Mouse (Mus musculus) B cell, adult 2 months (primary cell): Measurements from ENCODE around the gene Hbb-y.
"Not testable (repeated sequence)": the region's sequence is repeated elsewhere in the genome, so short reads cannot be mapped to it uniquely, and the experiment has no call there.

Experiments used
- DNase-seq, 2 experiments: peaks; one replicate each; pipeline ENCODE4 v3.0.0; 2022

Hbb-y gene

GRCm38 (mm10) chr7:103853090-103853489, at the start of gene Hbb-y:
TSS of gene Hbb-y (minus strand) at chr7:103853216.
- no peak for DNase-seq

- DNase-seq: no peak
These were observed 41.4 kb upstream of the Hbb-y start, which contains the start of gene Olfr64 for GRCm38 (mm10) chr7:103894385-103894784. TSS of gene Olfr64 (minus strand) at chr7:103894485.

DNA sequence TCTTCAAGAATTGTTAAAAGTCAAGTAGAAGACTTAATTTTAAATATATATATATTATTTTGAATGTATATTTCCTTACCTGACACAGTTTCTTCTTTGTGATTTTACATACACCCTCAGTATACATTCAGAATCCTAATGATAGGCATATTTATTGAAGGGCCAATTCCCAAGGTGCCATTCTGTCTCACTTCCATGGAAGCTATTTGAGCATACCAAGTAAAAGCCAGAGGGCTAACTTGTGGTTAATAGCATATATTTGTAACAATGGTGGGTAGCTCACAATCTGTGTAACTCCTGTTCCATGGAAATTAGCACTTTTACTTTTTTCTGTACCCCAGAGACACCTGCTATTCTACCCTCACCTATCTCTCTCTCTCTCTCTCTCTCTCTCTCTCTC, 33.1 kb upstream of the Hbb-y start, which contains the start of gene Olfr66:
Gene Olfr66, minus strand, starts transcription at position 101 of the 400 bp plus-strand sequence.
- DNase-seq: no peak

DNA sequence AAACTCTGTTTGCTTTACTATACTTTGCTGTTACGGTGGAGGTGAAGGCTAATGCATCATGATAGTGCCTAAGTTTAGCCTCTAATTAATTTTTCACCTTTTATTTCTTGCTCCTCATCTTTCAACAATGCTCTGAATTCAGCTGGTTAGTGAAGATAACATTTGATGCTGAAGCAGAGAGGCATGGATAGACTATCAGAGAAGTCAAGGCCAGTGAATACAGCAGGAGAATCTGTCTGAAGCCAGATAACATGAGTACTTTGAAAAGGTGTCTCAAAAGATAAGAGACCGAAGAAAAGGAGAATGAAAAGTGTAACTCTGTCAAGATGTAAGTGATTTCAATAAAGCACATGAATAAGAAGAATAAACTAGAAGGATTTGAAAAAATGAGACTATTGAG, 24.1 kb upstream of the Hbb-y start:
- DNase-seq: no peak

GRCm38 (mm10) chr7:103874451-103874850, 21.4 kb upstream of the Hbb-y start:
- DNase-seq: no peak

GRCm38 (mm10) chr7:103873064-103873463, 20.0 kb upstream of the Hbb-y start:
- peak; percentile 24 to 41 for DNase-seq

DNA sequence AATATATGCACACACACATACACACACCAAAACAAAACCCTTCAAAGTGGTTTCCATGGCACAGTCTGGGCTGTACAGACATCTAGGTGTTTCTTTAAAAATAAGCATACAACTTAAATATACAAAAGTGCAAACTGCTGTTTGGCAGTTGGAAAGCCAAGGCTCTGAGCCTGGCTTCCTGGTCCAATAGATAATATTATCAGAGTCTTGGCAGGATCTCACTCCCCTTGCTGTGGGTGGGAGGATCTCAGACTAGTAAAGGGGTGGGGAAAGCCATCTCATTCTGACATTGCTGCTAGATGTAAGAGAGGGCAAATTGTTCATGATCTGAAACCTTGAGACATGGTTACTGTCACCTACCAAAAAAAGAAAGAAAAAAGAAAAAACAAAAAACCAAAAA, 17.7 kb upstream of the Hbb-y start:
- no peak for DNase-seq

DNA sequence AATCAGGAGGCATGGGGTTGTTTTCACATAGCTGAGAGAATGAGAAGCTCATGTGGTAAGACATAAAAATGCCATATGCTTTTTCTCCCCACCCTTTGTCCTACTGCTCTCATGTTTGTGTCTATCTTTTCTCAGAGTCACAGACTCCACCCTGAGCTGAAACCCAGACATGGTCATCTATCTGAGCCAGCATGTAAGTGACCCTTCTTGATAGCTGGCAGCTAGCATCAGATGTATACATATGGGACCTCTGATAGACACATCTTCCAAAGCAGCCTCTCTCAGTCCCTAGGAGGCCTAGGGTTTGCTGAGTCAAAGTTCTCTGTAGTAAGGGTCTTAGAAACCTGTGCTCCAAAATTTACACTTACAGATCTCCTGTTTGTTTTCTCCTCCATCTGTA, 12.7 kb upstream of the Hbb-y start:
- no peak for DNase-seq

GRCm38 (mm10) chr7:103861531-103861930, 8.5 kb upstream of the Hbb-y start:
- no peak for DNase-seq

DNA sequence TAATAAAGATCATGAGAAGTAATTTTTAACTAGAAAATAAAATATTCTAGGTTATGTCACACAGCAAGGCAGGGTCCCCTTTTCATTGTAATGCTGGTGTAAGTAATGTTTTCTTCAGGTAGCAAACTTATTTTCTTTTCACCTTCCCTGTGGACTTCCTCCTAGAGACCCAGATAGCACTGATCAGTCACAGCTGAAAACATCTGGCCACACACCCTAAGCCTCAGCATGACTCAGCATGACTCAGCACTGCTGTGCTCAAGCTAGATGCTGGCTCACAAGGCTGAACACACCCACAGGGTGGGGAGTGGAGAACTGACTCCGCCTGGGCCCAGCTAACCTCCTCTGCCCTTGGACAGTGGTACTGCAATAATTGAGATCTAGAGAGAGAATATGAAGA, 7.8 kb upstream of the Hbb-y start:
- peak; percentile 9 to 21 for DNase-seq

DNA sequence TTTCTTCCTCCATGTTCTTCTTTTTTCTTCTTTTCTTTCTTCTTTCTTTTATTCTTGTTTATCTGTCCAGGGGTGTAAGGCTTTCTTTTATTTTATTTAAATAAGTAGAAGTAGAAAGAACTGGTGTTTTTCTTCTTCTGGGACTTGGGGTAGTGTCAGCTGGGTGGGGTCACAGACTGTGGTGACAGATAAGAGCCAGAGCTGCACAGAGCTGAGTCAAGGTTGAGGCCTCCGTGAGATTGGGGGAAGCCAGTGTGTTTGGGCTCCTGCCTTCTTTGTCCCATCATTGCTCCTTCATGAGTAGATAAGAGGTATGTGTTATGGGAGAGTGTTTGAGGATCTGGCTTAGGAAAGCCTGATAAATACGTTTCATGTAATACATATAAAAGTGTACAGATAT, 6.1 kb upstream of the Hbb-y start:
- no peak for DNase-seq

DNA sequence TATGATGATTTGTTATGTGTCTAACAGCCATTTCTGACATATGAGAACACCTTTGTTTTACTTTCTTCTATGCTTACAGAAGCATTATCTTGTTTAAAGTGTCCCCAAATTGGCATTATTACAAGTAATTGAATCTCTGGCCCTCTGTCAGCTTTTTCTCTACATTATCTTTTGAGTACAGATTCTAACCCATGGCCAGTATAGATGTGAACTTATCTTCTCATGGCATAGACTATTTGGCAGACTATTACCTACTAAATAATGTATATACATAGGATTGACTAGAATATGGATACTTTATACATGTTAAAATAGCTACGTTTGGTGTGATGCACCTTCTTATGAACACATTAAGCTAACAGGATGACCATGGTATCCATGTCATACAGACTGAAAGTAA, 1.7 kb upstream of the Hbb-y start:
- no peak for DNase-seq

DNA sequence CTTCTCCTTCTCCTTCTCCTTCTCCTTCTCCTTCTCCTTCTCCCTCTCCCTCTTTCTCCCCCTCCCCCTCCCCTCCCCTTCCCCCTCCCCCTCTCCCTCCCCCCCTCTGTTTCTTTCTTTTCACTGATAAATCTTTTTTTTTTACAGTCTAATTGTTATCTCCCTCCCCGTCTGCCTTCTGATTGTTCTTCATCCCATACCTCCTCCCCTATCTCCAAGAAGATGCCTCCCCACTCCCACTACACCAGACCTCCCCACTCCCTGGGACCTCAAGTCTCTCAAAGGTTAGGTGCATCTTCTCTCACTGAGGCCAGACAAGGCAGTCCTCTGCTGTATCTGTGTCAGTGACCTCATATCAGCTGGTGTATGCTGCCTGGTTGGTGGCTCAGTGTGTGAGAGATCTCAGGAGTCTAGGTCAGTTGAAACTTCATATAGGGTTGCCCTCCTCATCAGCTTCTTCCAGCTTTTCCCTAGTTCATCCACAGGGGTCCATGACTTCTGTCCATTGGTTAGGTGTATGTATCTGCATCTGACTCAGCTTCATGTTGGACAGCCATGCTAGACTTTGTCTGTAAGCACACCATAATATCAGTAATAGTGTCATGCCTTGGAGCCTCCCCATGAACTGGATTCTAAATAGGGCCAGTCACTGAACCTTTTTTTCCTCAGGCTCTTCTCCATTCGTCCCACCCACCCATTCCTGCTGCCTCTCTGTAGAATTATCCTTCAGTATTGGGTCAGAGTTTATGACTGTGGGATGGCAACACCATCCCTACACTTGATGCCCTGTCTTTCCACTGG, 8.3 kb downstream of the Hbb-y start:
- DNase-seq: no peak

- no peak for DNase-seq
These were observed 10.0 kb downstream of the Hbb-y start, which contains the start of gene Hbb-bh1 for GRCm38 (mm10) chr7:103843034-103843433. TSS of gene Hbb-bh1 (minus strand) at chr7:103843164.

GRCm38 (mm10) chr7:103840268-103840667, 12.7 kb downstream of the Hbb-y start, which contains the start of gene Hbb-bh2:
TSS of gene Hbb-bh2 (minus strand) at chr7:103840520.
- no peak for DNase-seq

DNA sequence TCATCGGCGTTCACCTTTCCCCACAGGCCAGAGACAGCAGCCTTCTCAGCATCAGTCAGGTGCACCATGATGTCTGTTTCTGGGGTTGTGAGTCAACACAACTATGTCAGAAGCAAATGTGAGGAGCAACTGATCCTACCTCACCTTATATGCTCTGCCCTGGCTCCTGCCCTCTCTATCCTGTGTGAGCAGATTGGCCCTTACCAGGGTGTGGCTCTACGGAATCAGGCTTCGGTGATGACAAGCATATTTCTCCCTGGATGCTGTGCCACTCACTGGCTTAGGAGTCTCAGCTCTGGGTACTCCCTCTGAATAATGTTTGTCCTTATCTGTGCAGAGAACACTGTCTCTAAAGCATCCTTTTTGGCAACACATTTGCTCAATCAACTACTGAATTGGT, 25.2 kb downstream of the Hbb-y start, which contains the start of gene Hbb-bs:
Gene Hbb-bs, minus strand, starts transcription at position 289 of the 400 bp plus-strand sequence.
- no peak for DNase-seq

GRCm38 (mm10) chr7:103827139-103827538, 25.9 kb downstream of the Hbb-y start:
- not testable (repeated sequence) for DNase-seq

- no peak for DNase-seq
These were observed 26.6 kb downstream of the Hbb-y start for GRCm38 (mm10) chr7:103826255-103826887.

GRCm38 (mm10) chr7:103825536-103826254, 27.3 kb downstream of the Hbb-y start:
- DNase-seq: no peak

DNA sequence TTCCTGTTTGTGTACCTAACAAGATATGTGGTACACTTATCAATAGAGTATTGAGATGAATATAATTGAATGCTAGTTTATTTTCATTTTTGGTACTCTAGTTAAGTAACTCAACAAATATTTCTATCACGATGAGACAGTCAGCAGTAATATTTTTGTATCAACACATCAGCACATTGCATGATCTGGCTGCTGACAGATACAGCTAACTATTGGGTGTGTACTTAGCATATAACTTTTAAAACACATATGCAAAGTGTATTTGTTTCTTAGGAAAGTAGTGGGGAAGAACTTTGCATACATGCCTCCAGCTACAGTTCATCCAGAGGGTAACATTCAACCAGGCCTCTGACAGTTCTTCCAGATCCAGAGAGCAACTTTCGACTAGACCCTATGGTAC, 28.4 kb downstream of the Hbb-y start:
- no peak for DNase-seq

- not testable (repeated sequence) for DNase-seq
These were observed 37.9 kb downstream of the Hbb-y start for GRCm38 (mm10) chr7:103815085-103815484.

DNA sequence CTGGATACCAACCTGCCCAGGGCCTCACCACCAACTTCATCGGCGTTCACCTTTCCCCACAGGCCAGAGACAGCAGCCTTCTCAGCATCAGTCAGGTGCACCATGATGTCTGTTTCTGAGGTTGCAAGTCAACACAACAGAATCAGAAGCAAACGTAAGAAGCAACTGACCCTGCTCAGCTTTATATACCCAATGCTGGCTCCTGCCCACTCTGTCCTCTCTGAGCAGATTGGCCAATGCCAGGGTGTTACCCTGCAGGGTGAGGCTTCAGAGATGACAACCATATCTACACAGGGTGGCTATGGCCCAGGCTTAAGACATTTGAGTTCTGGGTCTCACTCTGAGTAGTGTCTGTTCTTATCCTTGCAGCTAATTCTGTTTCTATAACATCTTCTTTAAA, 39.2 kb downstream of the Hbb-y start, which contains the start of gene Hbb-bt:
Gene Hbb-bt, minus strand, starts transcription at position 231 of the 400 bp plus-strand sequence.
- DNase-seq: no peak

GRCm38 (mm10) chr7:103813152-103813551, 39.9 kb downstream of the Hbb-y start:
- not testable (repeated sequence) for DNase-seq
